Mouse (Mus musculus): ENCODE measurements around the gene Osgepl1. TPM values are rescaled to one million over a fixed set of nuclear protein-coding genes. Genes with fewer than 3 reads are reported as not detected.

The Osgepl1 gene
- polyA plus RNA-seq, 1 experiment from 2014 or later = 23.5 TPM

Other genes with a start within 250 kb of the Osgepl1 start
- gene 1700019A02Rik, start 126.0 kb upstream of the Osgepl1 start, polyA plus RNA-seq (2014; fragmentation: Nextera tagmentation; extraction: Ambion mirVana) = not detected in 2 replicates
- gene Pms1, start 16.6 kb upstream of the Osgepl1 start, polyA plus RNA-seq (2014; fragmentation: Nextera tagmentation; extraction: Ambion mirVana) = 12.1 and 13.2 TPM in 2 replicates
- 51.6 and 52.6 TPM in 2 replicates for gene Ormdl1, start 16.5 kb upstream of the Osgepl1 start, polyA plus RNA-seq (2014; fragmentation: Nextera tagmentation; extraction: Ambion mirVana)
- gene Gm28778, start 16.5 kb upstream of the Osgepl1 start, polyA plus RNA-seq (2014; fragmentation: Nextera tagmentation; extraction: Ambion mirVana) = not detected in 2 replicates
- gene Asdurf, start 39.0 kb downstream of the Osgepl1 start, polyA plus RNA-seq (2014; fragmentation: Nextera tagmentation; extraction: Ambion mirVana) = 2.2 TPM in 1 of 2 replicates, not detected in the other
- gene Gm28551, start 39.0 kb downstream of the Osgepl1 start, polyA plus RNA-seq (2014; fragmentation: Nextera tagmentation; extraction: Ambion mirVana) = 2.6 and 2.8 TPM in 2 replicates
- 61.0 and 74.7 TPM in 2 replicates for gene Asnsd1, start 39.1 kb downstream of the Osgepl1 start, polyA plus RNA-seq (2014; fragmentation: Nextera tagmentation; extraction: Ambion mirVana)

Measured in neural tube, embryonic 14.5 days (tissue).